Mouse (Mus musculus): ENCODE results near the gene Cyp20a1.

Gene Cyp20a1

DNA sequence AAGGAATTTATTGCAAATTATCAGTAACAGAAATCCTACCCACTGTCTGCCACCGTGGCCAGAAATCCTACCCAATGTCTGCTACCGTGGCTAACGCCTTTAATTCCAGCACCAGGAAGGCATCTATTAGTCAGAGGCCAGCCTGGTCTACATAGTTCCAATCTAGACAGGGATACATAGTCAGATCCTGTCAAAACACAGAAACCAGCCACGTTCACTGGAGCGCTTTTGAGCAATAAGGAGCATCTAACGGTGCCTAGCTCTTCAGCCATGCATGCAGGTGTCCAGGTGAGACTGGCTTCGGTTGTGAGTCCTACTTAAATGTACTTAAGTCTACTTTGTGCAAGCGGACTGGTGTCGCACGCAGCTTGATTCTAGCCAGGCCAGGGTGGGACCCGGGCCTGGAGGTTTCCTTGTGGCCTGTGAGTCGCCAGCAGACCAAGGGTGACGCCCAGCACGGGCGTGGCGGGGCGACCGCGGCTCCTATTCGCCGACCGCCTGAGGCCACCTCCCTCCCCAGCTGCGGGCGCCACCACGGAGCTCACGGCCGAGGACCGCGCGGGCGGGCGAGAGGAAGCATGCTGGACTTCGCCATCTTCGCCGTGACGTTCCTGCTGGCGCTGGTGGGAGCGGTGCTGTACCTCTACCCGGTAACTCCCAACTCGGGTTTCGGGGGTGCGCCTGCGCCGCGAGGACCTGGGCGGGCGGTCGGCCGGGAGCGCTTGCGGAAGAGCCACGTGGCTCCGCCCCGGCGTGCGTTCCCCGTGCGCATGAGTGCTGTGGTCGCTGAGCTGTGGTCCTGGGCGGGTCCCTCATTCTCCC is at the start of gene Cyp20a1:
Gene Cyp20a1 (plus strand): TSS at position 516 of the 822 bp plus-strand sequence.
- DNase-seq (ENCODE audit: extremely low read depth, low read depth, low spot score) = peak; percentile 5

DNA sequence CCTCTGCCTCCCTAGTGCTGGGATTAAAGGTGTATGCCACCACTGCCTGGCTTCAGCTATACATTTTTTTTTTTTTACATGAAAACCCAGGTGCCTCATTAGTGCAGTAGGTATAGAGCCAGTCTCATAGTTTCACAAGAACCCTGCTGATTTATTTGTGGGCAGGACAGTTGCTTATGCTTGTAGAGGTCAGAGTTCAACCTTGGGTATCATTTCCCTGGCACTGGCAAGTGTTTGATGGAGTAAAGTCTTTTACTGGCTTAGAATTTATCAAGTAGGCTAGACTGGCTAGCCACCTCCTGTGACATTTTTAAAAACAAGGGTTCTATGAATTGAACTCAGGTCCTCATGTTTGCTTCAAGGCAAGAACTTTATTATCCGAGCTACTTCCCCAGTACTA is 49.2 kb upstream of the Cyp20a1 start:
- DNase-seq (ENCODE audit: extremely low read depth, low read depth, low spot score) = no peak

DNA sequence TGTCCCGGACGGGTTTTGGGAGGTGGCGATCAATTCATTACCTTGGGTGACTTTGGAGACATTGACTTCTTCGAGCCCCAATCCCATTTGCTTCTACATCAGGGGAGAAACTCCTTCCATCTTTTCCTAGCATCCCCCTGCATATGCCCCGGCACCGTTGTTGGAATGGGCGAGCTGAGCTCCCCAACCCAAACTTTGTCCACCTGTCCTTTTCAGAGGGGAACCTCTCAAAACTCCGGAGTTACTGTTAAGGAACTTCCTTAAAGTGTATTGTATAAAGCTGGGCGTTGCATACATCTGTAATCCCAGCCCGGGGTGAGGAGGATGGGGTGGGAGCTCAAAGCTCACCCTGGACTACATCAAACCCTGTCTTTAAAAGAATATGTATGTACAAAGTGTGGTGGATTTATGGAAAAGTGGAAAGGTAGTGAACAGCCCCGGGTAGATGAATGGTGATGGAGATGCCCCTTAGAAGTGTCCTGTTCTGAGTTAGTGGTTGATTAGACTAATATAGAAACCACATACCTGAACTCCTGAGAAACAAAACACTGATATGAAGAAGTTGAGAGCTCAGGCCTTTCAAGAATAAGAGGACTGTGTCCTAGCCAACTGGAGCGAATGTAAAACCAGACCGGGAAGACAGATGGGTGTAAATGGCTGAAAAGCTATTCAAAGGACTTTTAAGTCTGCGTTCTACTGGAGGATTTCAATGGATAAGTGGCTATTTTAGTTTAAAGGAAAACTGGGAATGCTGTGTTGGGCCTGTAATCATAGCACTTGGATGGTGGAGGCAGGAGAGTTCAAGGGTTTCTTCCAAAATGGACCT is 720 bp downstream of the Cyp20a1 start:
- DNase-seq (ENCODE audit: extremely low read depth, low read depth, low spot score) = no peak

DNA sequence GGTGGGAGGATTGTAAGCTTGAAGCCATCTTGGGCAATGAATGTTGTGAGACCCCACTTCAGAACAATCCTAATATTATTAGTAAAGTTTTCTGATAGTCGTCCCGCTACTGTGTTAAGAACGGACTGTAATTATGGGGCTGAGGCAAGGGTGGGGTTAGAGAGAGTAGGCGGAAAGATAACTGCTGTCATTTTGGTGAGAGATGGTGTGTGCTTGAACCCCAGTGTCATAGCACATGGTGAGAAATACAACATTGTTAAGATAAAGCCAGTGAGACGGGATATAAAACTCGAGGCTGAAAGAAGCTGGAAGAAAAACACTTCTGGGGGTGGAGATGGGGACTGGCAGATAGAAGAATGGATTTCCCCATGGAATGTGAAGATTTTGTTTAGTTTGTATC is 1.5 kb downstream of the Cyp20a1 start:
- no peak for DNase-seq (ENCODE audit: extremely low read depth, low read depth, low spot score)

DNA sequence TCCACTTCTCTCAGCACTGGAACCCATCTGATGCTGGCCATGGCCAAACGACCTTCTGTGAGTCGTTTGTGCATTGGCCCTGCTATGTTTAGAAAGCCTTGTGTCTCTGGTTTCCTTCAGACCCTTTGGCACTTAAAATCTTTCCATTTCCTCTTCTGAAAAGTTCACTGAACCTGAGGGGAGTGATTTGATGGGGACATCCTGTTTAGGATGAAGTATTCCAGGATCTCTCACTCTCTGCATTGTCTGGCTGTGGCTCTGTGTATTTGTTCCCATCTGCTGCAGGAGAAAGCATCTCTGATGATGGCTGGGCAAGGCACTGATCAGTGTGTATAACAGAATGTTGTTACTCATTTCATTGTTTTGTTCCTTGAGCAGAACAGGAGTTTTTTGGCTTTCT is 2.6 kb downstream of the Cyp20a1 start:
- DNase-seq (ENCODE audit: extremely low read depth, low read depth, low spot score) = no peak

DNA sequence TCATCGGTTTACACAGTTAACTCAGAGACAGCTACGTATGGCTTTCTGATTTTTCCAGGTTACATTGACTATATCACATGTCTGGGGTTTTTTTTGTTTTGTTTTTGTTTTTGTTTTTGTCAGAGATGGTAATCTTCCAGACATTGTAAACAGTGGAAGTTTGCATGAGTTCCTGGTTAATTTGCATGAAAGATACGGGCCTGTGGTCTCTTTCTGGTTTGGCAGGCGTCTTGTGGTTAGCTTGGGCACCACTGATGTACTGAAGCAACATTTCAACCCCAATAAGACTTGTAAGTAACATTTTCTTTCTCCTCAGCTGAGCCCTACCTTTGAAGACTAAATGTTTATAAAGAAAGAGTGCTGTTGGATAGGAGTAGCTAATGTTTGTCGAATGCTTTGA is 9.7 kb downstream of the Cyp20a1 start:
- no peak for DNase-seq (ENCODE audit: extremely low read depth, low read depth, low spot score)

DNA sequence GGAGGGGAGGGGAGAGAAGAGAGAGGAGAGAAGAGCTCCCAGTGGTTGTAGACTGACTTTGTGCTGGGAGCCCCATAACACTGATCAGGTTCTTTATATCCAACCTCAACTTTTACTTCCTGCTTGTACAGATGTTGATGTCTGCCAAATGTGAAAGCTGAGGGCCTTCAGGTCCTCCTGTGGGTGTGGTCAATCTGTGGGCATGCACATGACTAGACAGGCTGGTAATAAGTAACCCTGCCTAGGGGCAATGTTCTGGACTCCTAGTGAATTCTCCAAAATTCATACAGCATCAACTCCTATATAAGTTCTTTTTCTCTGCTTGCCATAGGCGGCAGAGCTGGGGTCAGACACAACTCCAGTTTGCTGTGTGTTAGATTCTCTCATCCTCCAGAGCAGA is 18.5 kb downstream of the Cyp20a1 start:
- DNase-seq (ENCODE audit: extremely low read depth, low read depth, low spot score) = no peak

DNA sequence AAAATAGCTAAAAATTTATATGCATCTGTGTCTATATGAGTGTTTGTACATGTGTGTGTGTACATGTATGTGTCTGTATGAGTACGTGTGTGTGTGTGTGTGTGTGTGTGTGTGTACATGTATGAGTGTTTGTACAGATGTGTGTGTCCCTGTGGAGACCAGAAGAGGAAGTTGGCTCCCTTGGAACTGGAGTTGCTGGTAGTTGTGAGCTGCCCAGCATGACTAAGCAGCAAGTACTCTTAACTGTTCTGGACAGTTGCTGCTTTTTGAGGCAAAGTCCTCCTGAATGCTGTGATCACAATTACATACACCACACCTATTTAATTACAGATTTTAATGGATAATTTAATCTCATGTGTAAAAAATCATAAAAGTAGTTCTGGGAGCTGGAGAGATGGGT is 33.4 kb downstream of the Cyp20a1 start:
- DNase-seq (ENCODE audit: extremely low read depth, low read depth, low spot score) = no peak

DNA sequence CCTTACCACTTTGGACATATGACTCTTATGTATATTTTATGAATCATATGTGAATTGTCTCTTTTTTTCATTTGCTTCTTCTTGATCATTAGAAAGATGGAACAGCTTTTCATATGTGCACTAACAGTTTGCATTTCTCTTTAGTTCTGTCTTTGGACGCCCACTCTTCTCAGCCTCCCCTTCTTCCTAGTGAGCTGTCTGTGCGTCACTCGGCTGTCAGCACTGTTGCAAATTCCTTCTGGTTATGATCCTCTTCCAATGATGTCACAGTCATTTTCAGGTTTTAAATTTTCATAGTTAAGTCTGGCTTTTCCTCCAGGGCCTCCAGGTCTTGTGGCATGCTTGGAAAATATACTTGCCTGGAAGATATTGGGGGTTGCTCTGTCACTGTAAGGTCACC is 38.8 kb downstream of the Cyp20a1 start:
- DNase-seq (ENCODE audit: extremely low read depth, low read depth, low spot score) = no peak

DNA sequence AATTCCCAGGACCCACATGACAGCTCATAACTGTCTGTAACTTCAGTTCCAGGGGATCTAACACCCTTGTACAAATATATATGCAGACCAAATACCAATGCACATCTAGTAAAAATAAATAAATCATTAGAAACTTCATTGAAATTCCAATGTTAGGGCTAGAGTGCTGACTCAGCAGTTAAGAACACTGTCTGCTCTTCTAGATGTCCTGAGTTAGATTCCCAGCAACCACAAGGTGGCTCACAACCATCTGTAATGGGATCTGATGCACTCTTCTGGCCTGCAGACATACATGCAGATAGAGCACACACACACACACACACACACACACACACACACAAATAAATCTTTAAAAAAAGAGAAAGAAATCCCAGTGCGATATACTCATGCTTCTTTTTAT is 61.7 kb downstream of the Cyp20a1 start:
- DNase-seq (ENCODE audit: extremely low read depth, low read depth, low spot score) = no peak

DNA sequence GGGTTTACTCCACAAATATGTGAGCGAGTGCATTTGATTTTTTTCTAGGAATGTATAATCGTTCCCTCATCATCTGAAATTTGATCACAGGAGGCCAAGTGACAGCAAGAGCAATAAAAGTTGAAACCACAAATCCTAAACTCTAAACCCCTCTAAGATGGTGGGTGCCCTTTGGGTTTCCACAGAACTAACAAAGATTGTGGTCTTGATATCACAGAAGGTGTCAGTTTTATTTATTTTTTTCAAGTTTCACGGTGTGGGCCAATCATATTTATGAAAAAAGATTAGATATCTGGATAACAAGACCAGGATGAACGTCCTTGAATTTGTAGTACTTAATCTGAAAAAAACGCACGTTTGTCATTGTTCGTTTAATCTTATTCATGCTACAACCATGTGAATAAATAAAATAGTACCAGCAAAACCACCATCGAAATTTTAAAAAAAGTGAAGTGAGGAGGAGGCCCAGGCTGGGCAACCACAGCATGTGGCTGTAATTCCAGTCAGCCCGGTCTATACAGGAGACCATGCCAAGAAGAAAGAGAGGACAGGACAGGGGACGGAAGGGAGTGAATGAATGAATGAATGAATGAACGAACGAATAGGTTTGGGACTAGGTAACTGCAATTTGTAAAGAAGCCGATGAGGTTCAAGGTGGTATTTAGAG is 65.5 kb downstream of the Cyp20a1 start:
- no peak for DNase-seq (ENCODE audit: extremely low read depth, low read depth, low spot score)

DNA sequence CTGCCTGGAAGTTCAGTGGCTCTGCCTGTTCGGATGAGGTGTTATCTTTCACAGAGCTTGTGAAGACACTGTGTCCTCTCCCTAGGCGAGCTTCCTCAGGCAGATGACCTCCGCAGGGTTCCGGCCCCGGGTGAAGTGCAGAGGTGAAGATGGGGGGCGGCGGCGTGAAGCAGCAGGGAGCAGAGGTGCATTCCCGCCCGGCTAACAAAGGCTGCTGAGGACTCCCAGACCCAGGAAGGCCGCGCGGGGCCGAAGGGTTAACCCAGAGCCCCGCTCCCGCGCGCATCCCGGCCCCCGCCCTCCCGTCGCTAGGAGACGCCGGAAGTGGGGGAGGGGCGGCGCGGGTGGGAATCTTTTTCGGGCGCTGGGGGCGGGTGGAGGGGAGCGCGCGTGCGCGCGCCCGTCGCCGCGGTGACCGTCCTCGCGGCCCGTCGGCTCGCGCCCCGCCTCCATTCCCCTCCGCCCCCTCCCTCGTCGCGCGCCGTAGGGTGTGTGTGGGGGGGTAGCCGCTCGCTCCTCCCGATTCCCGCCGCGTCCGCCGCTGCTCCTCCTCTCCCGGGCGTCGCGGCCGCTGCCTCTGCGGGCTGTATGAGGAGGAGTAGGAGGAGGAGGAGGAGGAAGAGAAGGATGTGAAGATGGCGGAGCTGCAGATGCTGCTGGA is 66.2 kb downstream of the Cyp20a1 start, which contains the start of gene Abi2:
Gene Abi2 (plus strand): TSS at position 452 of the 661 bp plus-strand sequence.
- DNase-seq (ENCODE audit: extremely low read depth, low read depth, low spot score) = no peak

DNA sequence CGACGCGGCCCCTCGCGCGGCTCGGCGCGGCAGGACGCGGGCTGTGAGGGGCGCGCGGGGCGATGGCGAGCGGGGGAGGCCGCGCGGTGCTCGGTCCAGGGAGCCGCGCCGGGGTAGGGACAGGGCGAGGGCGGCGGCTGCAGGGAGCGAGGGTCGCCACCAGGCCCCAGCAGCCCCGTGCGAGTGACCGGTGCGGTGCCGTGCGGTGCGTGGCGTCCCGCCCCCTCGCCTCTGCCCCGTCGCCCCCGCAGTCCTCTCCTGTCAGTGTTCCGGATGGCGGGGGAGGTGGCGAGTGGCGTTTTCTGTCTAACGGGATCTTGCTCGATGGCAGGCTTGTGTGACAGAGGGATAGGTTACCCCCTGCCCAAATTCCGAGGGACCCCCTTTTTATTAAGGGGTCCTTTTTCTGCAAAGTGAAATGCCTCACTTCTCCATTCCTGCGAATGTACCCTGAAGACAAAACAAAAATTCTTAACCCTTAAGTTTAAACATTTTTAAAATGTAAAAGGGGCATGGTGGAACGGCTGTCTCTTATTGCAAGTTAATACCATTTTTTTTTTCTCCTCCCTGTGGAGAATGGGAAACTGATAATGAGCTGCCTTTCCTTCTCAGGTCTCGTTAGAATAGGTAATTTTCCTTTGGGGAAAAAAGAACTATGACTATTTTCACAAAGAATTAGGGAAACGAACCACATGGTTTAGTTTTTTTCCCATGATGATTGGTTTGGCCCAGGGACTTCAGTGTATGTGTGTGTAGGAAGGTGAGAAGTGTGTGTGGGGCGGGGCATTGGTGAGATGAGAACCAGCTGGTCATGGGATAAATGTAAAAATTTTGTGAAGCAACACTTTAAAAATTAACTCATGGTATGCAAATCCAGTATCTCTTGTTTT is 67.0 kb downstream of the Cyp20a1 start:
- DNase-seq (ENCODE audit: extremely low read depth, low read depth, low spot score) = no peak

DNA sequence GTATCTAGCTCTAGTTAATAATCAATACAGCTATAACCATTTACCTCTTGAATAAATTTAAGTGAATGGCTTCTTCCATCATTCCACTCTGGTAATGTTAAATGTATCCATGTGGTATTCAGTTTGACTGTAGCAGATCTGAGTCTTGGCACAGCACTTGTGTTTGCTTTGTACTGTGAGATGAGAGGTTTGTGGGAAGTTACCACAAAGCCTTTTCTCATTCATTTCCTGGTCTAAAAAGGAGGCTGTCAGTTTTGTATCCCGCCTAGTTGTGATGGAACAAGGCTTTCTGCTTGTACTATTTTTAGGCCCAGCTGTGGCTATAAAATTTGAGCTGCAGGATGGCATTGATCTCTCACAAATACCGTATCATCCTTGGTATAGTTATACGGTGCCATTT is 73.6 kb downstream of the Cyp20a1 start:
- no peak for DNase-seq (ENCODE audit: extremely low read depth, low read depth, low spot score)

DNA sequence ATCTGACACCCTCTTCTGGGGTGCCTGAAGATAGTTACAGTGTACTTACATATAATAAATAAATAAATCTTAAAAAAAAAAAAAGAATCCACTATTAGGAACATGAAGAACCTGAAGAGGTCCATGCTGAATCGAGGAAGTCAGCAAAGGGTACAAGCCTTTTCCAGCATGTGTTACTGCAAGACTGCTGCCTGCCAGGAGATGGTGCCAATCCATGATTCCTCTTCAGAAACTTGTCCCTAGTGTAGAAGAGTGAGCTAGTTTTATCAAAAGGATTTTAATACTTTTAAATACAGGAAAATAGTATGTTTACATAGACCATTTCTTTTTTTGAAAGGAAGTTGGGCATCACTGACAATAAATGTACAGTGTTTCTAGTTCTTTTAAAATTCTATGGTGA is 80.8 kb downstream of the Cyp20a1 start:
- no peak for DNase-seq (ENCODE audit: extremely low read depth, low read depth, low spot score)

DNA sequence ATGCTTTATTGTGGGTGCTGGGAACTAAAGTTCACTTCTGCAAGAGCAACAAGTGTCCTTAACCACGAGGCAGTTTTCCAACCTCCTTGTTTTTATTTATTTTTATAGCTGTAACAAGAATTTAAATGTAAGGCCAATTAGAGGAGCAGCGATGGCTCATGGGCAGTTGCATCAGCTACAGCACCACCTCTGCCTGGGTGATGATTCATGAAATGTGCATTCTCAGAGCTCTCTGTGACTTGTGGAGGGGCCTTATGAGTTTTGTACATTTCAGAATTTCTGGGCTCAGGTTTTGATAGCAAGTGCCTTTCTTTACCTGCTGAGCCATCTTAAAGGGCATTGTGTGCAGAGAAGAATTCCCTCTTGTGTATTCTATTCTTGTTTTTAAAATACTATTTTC is 85.2 kb downstream of the Cyp20a1 start:
- no peak for DNase-seq (ENCODE audit: extremely low read depth, low read depth, low spot score)

DNA sequence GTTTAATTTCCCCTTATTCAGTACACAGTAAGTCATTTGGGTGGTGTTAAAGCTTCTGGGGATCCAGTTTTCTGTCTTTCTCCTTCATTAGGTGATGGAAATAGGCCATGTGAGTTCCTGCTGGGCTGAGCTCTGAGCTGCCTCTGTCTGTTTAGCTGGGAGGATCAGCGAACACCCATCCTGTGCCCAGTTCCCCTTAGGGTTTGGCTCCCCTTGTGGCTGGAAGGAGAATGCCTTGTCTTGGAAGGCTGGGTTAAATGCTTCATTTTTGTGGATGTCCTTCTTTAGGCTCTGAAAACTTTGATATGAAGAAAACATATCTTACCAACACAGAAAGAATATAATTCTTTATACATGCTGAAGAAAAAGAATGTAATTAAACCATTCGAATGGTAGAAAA is 85.8 kb downstream of the Cyp20a1 start:
- no peak for DNase-seq (ENCODE audit: extremely low read depth, low read depth, low spot score)

DNA sequence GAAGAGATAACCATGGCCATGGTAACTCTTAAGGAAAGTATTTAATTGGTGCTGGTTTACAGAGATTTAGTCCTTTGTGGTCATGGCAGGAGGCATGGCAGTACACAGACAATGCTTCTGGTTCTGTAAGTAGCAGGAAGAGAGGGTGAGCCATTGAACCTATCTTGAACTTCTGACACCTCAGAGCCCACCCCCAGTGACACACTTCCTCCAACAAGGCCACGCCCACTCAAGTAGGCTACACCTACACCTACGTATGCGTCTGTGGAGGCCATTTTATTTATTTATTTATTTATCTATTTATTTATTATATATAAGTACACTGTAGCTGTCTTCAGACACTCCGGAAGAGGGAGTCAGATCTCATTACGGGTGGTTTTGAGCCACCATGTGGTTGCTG is 88.4 kb downstream of the Cyp20a1 start:
- DNase-seq (ENCODE audit: extremely low read depth, low read depth, low spot score) = no peak

DNA sequence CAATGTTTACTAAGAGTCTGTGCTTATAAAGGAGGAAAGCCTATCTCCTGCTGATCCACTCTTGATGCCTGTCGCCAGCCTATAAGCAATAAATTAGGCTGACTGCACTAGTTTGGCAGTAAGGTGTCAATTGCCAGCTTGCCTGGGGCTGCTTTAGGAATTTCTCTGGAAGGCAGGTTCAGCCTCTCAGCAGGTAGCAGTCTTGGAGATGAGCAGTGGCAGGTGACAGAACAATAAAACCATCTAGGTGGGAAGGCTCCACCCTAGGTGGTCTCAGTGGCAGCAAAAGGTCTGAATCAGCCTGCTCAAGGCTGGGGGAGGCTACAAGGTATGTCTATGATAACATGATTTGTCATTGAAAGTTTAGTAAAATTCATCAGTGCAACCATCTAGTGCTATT is 89.4 kb downstream of the Cyp20a1 start:
- no peak for DNase-seq (ENCODE audit: extremely low read depth, low read depth, low spot score)

Measured in fat pad, adult 2 months (tissue).